In genomic region chr15:13285355-13285754, GRCm38 (mm10) we compare ENCODE assay signal across 19 mouse cellular contexts.
DNase-seq lines count a peak whose midpoint lies in the region; ATAC-seq and TF ChIP-seq lines count a peak whose summit lies in the region.
"Had no signal": no experiment of that assay in that cellular context is flagged by ENCODE, and none has a peak within 500 bp of the region (broad histone marks: within the 10 kb centered on the region; RNA-seq: fewer than 3 reads in every experiment).

No protein-coding gene starts in this region.

- H3K9me3 ChIP-seq in embryonic facial prominence, embryonic 14.5 days (ENCODE audit: control insufficient read depth, low read length), result no peaks in the 10 kb centered on the region
- no peaks in the 10 kb centered on the region for H3K9me3 ChIP-seq in embryonic facial prominence, embryonic 10.5 days
- H3K9me3 ChIP-seq in lung, embryonic 16.5 days (ENCODE audit: control insufficient read depth, low read length), result no peaks in the 10 kb centered on the region
- H3K9me3 ChIP-seq: embryonic facial prominence, embryonic 13.5 days; heart, embryonic 13.5 days; liver, embryonic 13.5 days; midbrain, embryonic 15.5 days had no signal

- TF ChIP-seq EP300 in heart, adult 2 months (IDR thresholded peaks at IDR 0.05; ENCODE audit: insufficient read depth, low read depth, low read length), result no peak

- TF ChIP-seq POLR2A in heart, adult 2 months (IDR thresholded peaks at IDR 0.05; ENCODE audit: insufficient read depth, low read depth, low read length), result no peak

- peak; percentile 78 for DNase-seq in embryonic facial prominence, embryonic 14.5 days (ENCODE audit: low spot score)
- DNase-seq in embryonic facial prominence, embryonic 10.5 days (ENCODE audit: low spot score), result no peak
- peak in 1 of 2 experiments; percentile 15 for DNase-seq in heart, adult 2 months
- DNase-seq in heart, postnatal 25 days (ENCODE audit: low spot score), result no peak
- DNase-seq in lung, adult 18-20 months, result no peak
- DNase-seq in lung, postnatal 36 days, result peak; percentile 0
- no peak for DNase-seq in urinary bladder, adult 2 months (ENCODE audit: low spot score)
- DNase-seq: adrenal gland, adult 8-10 months; cerebellum, adult 18-20 months; gastrocnemius, adult 2 months; left cerebral cortex, postnatal 4 days; liver, embryonic 13.5 days had no signal

- no peaks in the 10 kb centered on the region for H3K27me3 ChIP-seq in embryonic facial prominence, embryonic 14.5 days (replicated peaks; ENCODE audit: control insufficient read depth, insufficient read depth, low read length)
- no peaks in the 10 kb centered on the region for H3K27me3 ChIP-seq in embryonic facial prominence, embryonic 10.5 days (replicated peaks; ENCODE audit: low read depth, poor library complexity, severe bottlenecking)
- no peaks in the 10 kb centered on the region for H3K27me3 ChIP-seq in heart, adult 2 months (ENCODE audit: control insufficient read depth, insufficient read depth, low read length)
- no peaks in the 10 kb centered on the region for H3K27me3 ChIP-seq in lung, embryonic 16.5 days (ENCODE audit: control insufficient read depth, insufficient read depth, low read depth, low read length)
- H3K27me3 ChIP-seq: CH12.LX; embryonic facial prominence, embryonic 13.5 days; heart, embryonic 13.5 days; liver, embryonic 13.5 days; midbrain, embryonic 15.5 days had no signal

- no peaks in the 10 kb centered on the region for H3K36me3 ChIP-seq in embryonic facial prominence, embryonic 14.5 days (ENCODE audit: control insufficient read depth, insufficient read depth, low read length)
- H3K36me3 ChIP-seq in embryonic facial prominence, embryonic 10.5 days (replicated peaks), result no peaks in the 10 kb centered on the region
- H3K36me3 ChIP-seq in heart, adult 2 months (ENCODE audit: control insufficient read depth, insufficient read depth, low read length), result no peaks in the 10 kb centered on the region
- no peaks in the 10 kb centered on the region for H3K36me3 ChIP-seq in lung, embryonic 16.5 days (ENCODE audit: control insufficient read depth, insufficient read depth, low read length)
- H3K36me3 ChIP-seq: embryonic facial prominence, embryonic 13.5 days; heart, embryonic 13.5 days; liver, embryonic 13.5 days; midbrain, embryonic 15.5 days had no signal

- peaks cover 13% of the 10 kb centered on the region for H3K4me1 ChIP-seq in embryonic facial prominence, embryonic 14.5 days (ENCODE audit: control insufficient read depth, insufficient read depth, low read length)
- peaks cover 19% of the 10 kb centered on the region for H3K4me1 ChIP-seq in embryonic facial prominence, embryonic 10.5 days
- peaks cover 1% of the 10 kb centered on the region; the same call in 1 of the 2 replicates for H3K4me1 ChIP-seq in heart, adult 2 months (ENCODE audit: control insufficient read depth, insufficient read depth, low read length)
- no peaks in the 10 kb centered on the region; the same call in 1 of the 2 replicates for H3K4me1 ChIP-seq in lung, embryonic 16.5 days (replicated peaks; ENCODE audit: control insufficient read depth, insufficient read depth, low read length)
- H3K4me1 ChIP-seq: liver, embryonic 13.5 days; midbrain, embryonic 15.5 days had no signal

- H3K27ac ChIP-seq in embryonic facial prominence, embryonic 14.5 days (replicated peaks; ENCODE audit: low read depth, low read length), result no peak overlapping the region
- no peak overlapping the region for H3K27ac ChIP-seq in embryonic facial prominence, embryonic 10.5 days (replicated peaks)
- H3K27ac ChIP-seq in heart, adult 2 months, result peak overlapping the region; percentile 60
- H3K27ac ChIP-seq in lung, embryonic 16.5 days (ENCODE audit: low read length), result no peak overlapping the region
- H3K27ac ChIP-seq: embryonic facial prominence, embryonic 13.5 days; gastrocnemius, adult 2 months; heart, embryonic 13.5 days; layer of hippocampus, adult 2 months; liver, embryonic 13.5 days; midbrain, embryonic 15.5 days; stomach, postnatal 0 days had no signal

- no peak overlapping the region for H3K9ac ChIP-seq in embryonic facial prominence, embryonic 14.5 days (ENCODE audit: low read depth, low read length)
- H3K9ac ChIP-seq in heart, adult 2 months (ENCODE audit: low read depth, low read length), result no peak overlapping the region
- H3K9ac ChIP-seq in lung, embryonic 16.5 days (ENCODE audit: low read length), result no peak overlapping the region
- H3K9ac ChIP-seq: embryonic facial prominence, embryonic 13.5 days; heart, embryonic 13.5 days; liver, embryonic 13.5 days; midbrain, embryonic 15.5 days had no signal

- H3K4me2 ChIP-seq in embryonic facial prominence, embryonic 14.5 days (ENCODE audit: low read depth, low read length), result no peak overlapping the region
- no peak overlapping the region for H3K4me2 ChIP-seq in lung, embryonic 16.5 days (ENCODE audit: low read depth, low read length)
- H3K4me2 ChIP-seq: embryonic facial prominence, embryonic 13.5 days; heart, embryonic 13.5 days; liver, embryonic 13.5 days; midbrain, embryonic 15.5 days had no signal

- no peak; the same call in 1 of the 2 replicates for ATAC-seq in embryonic facial prominence, embryonic 14.5 days (ENCODE audit: low read depth)
- ATAC-seq in lung, embryonic 16.5 days (ENCODE audit: low read depth), result peak; percentile 80
- ATAC-seq: midbrain, embryonic 15.5 days had no signal

- H3K79me2 ChIP-seq in heart, adult 2 months (replicated peaks; ENCODE audit: control insufficient read depth, insufficient read depth, low read length), result no peaks in the 10 kb centered on the region

- WGBS in embryonic facial prominence, embryonic 14.5 days, result 43% methylated on average over 3 of the region's 3 CpGs
- 82% methylated on average over 3 of the region's 3 CpGs for WGBS in embryonic facial prominence, embryonic 10.5 days
- 35% methylated on average over 3 of the region's 3 CpGs for WGBS in heart, adult 2 months
- WGBS in lung, embryonic 16.5 days, result 36% methylated on average over 3 of the region's 3 CpGs

- intact Hi-C loops in heart, adult 2 months (cut with DNase I), result loop anchor here (10.0 kb wide), 1 partner anchor 101 kb away; no protein-coding TSS in a partner anchor
- intact Hi-C loops in heart, postnatal 25 days (cut with DNase I), result no loop called here

- H3K4me3 ChIP-seq in embryonic facial prominence, embryonic 14.5 days (ENCODE audit: low read depth, low read length), result no peak overlapping the region
- H3K4me3 ChIP-seq in embryonic facial prominence, embryonic 10.5 days, result no peak overlapping the region
- H3K4me3 ChIP-seq in heart, adult 2 months, result no peak overlapping the region
- no peak overlapping the region for H3K4me3 ChIP-seq in lung, embryonic 16.5 days (ENCODE audit: low read length)
- H3K4me3 ChIP-seq: embryonic facial prominence, embryonic 13.5 days; gastrocnemius, adult 2 months; heart, embryonic 13.5 days; layer of hippocampus, adult 2 months; liver, embryonic 13.5 days; midbrain, embryonic 15.5 days had no signal

- no peak for TF ChIP-seq CTCF in heart, adult 2 months (IDR thresholded peaks at IDR 0.05)

Comparison
In these comparisons a context has a peak if more than half of its experiments do, and no peak if none do; other contexts are left out.
1. DNase-seq: peak in embryonic facial prominence, embryonic 14.5 days (single experiment) and lung, postnatal 36 days (single experiment); none in embryonic facial prominence, embryonic 10.5 days (single experiment), heart, postnatal 25 days (single experiment), lung, adult 18-20 months (0 of 2) and urinary bladder, adult 2 months (single experiment).